Mouse (Mus musculus): Measurements from ENCODE around the gene Commd9. TPM values are rescaled to one million over a fixed set of nuclear protein-coding genes. Genes with fewer than 3 reads are reported as not detected.

Commd9 gene
- total and polyA plus RNA-seq, 2 experiments from 2014 or later, result 101 to 257 TPM

- H3K9me3 ChIP-seq (ENCODE audit: low read length), result no peaks in the 10 kb centered on the region
- no peak for ATAC-seq (ENCODE audit: low FRiP score)
- no peak for TF ChIP-seq CTCF (IDR thresholded peaks at IDR 0.05)
Measured at GRCm38 (mm10) chr2:101935006-101935405, 49.0 kb downstream of the Commd9 start.

GRCm38 (mm10) chr2:101950716-101951520 lies 64.9 kb downstream of the Commd9 start:
- no peak for DNase-seq (ENCODE audit: low spot score)
- 63% methylated on average over 7 of the region's 7 CpGs for WGBS
- no peak for TF ChIP-seq CTCF (IDR thresholded peaks at IDR 0.05)
- H3K4me2 ChIP-seq (ENCODE audit: low read depth, low read length, poor library complexity, severe bottlenecking), result no peak overlapping the region
- H3K9me3 ChIP-seq (ENCODE audit: low read length), result no peaks in the 10 kb centered on the region
- H3K27ac ChIP-seq (ENCODE audit: low read depth, low read length), result no peak overlapping the region
- no peaks in the 10 kb centered on the region for H3K27me3 ChIP-seq (ENCODE audit: insufficient read depth, low read length)
- 0 out of 2 replicates have a peak, but pooled peaks cover 5% of the 10 kb centered on the region for H3K36me3 ChIP-seq (ENCODE audit: insufficient read depth, low read length)
- H3K9ac ChIP-seq (replicated peaks; ENCODE audit: low read length, poor library complexity, severe bottlenecking), result no peak overlapping the region
- H3K4me3 ChIP-seq (ENCODE audit: low read depth, low read length), result no peak overlapping the region
- no peaks in the 10 kb centered on the region for H3K4me1 ChIP-seq (ENCODE audit: insufficient read depth, low read length)
- no peak for ATAC-seq (ENCODE audit: low FRiP score)

More at GRCm38 (mm10) chr2:101935006-101935405, 49.0 kb downstream of the Commd9 start:
- no peak overlapping the region for H3K27ac ChIP-seq (ENCODE audit: low read depth, low read length)
- no peaks in the 10 kb centered on the region for H3K27me3 ChIP-seq (ENCODE audit: insufficient read depth, low read length)
- no peak overlapping the region for H3K4me2 ChIP-seq (ENCODE audit: low read depth, low read length, poor library complexity, severe bottlenecking)
- H3K9ac ChIP-seq (replicated peaks; ENCODE audit: low read length, poor library complexity, severe bottlenecking), result no peak overlapping the region
- no peaks in the 10 kb centered on the region for H3K4me1 ChIP-seq (ENCODE audit: insufficient read depth, low read length)
- no peak for DNase-seq (ENCODE audit: low spot score)
- no peaks in the 10 kb centered on the region for H3K36me3 ChIP-seq (ENCODE audit: insufficient read depth, low read length)
- H3K4me3 ChIP-seq (ENCODE audit: low read depth, low read length), result no peak overlapping the region
- WGBS, result 87% methylated on average over 1 of the region's 1 CpGs

Other genes with a start within 250 kb of the Commd9 start
- 0.27 and 0.42 TPM in 2 replicates for gene Rag1, start 236.7 kb upstream of the Commd9 start, total RNA-seq (2014; rRNA removed)
- gene Rag1, start 236.7 kb upstream of the Commd9 start, polyA plus RNA-seq (2015; fragmentation: Nextera tagmentation; extraction: Ambion mirVana), result 0.04 TPM in 2 replicates
- gene B230118H07Rik, start 236.7 kb upstream of the Commd9 start, total RNA-seq (2014; rRNA removed), result 18.2 and 21.4 TPM in 2 replicates
- 50.7 and 51.5 TPM in 2 replicates for gene B230118H07Rik, start 236.7 kb upstream of the Commd9 start, polyA plus RNA-seq (2015; fragmentation: Nextera tagmentation; extraction: Ambion mirVana)
- 16.5 and 19.9 TPM in 2 replicates for gene Traf6, start 207.8 kb upstream of the Commd9 start, total RNA-seq (2014; rRNA removed)
- 4.9 and 5.3 TPM in 2 replicates for gene Traf6, start 207.8 kb upstream of the Commd9 start, polyA plus RNA-seq (2015; fragmentation: Nextera tagmentation; extraction: Ambion mirVana)
- 2.7 and 3.7 TPM in 2 replicates for gene Prr5l, start 3.2 kb upstream of the Commd9 start, total RNA-seq (2014; rRNA removed)
- 4.0 and 4.7 TPM in 2 replicates for gene Prr5l, start 3.2 kb upstream of the Commd9 start, polyA plus RNA-seq (2015; fragmentation: Nextera tagmentation; extraction: Ambion mirVana)